Mouse (Mus musculus) urinary bladder, postnatal 14 days (tissue): Measurements from ENCODE around the gene Plekha6.
"Not testable (repeated sequence)": the region's sequence is repeated elsewhere in the genome, so short reads cannot be mapped to it uniquely, and the experiment has no call there.

Source experiments
- DNase-seq: peaks from one replicate; pipeline ENCODE4 v3.0.0; 2021; ENCODE audit warnings: low spot score

The Plekha6 gene

DNA sequence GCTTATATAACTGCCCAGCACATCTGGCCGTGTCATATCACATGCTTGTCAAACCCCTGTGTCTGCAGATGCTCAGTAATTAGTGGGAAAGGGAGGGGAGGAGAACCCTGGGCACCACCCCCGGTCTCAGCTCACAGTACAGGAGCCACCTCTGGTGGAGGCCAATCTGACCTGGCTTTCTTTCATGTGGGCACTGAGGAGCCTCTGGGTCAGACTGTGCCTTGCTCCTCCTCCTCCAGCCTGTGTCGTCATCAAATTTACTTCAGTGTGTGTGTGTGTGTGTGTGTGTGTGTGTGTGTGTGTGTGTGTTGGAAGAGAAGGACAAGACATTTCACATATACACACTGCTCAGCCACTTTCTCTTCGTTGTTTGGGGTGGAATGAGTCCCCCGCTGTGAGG is 159.3 kb downstream of the Plekha6 start:
- no peak for DNase-seq

DNA sequence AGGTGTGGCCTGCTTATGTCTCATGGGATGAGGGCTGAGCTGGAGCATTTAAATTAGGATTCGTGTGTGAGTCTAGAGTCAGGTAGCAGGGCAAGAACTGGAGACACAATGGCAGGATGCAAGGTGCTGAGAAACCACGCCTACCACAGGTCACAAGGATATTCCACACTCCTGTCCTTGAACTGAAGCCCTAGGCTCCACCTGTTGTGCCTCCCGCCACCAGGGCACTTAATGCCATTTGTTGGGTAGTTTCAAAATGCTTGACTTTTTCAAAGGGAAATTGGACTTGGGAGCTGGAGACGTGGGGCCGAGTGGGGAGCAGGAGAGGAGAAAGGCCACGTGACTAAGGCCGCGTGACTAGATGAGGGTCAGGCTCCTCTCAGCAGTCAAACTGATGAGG is 161.9 kb downstream of the Plekha6 start:
- DNase-seq = no peak

DNA sequence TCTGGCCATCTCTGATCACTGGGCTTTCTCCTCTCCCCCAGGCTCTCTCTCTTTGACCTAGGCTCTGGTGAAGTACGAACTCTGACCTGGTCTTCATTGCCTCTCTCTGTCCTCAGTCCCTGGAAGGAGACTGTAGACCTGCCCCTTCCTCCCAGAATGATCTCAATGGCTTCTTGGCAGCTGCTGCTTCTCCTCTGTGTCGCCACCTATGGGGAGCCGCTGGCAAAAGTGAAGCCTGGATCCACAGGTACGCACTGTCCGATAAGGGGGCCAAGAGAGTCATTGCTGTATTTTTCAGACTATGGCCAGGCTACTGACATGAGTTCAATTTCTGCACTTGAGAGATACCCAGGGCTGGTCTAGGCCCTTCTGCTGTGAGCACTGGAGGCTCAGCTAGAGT is 163.1 kb downstream of the Plekha6 start:
- DNase-seq = no peak

DNA sequence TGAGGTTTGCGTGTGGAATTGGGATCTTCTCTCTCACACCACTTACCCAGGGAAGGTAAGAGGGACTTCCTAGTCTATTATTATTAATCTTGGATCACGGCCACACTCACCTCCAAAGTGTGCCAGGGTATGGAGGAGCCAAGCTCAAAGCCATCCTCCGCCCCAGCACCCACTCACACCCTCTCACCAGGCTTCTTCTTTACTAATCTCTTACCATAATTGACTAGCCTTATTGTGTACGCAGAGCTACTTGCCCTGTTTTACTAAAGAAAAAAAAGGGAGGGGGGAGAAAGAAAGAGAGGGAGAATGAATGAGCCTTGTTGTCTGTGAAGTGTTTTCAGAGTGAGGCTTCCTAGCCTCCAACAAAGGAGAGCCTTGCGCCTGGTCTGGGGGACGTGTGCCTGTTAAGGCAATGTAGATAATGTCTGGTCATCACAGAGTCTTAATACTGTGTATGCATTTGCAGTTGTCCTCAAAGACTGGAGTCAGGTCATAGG is 164.3 kb downstream of the Plekha6 start:
- DNase-seq = no peak

DNA sequence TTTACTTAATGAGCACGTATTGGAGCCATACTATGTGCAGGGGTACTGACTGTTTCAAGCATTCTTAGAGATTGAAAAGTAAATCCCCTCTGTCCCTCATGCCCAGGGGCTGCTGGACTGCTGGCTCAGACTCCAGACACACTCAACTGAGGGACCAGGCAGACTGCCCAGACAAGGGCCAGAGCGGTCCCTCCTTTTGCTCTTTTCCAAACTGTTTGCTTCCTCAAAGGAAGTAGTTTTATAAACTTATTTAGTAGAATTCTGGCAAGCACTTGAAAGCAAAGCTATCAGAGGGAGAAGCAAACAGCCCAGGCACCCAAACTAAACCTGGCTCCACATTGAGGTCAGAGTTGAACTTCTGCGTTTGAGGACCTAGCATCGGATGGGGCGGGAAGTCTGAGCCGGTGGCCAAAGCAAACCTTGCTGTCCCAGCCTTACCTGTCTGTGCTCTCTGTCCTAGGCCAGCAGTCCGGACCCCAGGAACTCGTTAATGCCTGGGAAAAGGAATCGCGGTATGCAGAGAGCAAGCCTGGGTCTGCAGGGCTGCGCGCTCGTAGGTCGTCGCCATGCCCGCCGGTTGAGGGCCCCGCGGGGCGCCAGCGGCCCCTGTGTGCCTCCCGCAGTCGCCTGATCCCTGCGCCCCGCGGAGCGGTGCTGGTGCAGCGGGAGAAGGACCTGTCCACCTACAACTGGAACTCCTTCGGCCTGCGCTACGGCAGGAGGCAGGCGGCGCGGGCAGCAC is 165.1 kb downstream of the Plekha6 start:
- DNase-seq = no peak

DNA sequence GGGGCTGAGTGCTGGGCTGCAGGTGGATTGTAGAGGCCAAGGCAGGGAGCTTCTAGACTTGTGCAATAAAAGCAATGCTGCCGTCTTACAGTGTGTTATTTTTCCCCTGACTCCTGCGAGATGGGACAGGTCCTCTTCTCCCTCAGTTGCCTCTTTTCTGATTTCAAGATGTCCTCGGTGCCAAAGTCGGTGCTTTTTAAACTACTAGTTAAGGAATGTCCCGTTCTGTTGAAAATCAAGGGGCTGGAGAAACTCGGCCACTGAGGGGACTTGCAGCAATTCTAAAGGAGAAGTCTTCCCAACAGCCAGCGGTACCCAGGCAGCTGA is 165.6 kb downstream of the Plekha6 start:
- no peak for DNase-seq

DNA sequence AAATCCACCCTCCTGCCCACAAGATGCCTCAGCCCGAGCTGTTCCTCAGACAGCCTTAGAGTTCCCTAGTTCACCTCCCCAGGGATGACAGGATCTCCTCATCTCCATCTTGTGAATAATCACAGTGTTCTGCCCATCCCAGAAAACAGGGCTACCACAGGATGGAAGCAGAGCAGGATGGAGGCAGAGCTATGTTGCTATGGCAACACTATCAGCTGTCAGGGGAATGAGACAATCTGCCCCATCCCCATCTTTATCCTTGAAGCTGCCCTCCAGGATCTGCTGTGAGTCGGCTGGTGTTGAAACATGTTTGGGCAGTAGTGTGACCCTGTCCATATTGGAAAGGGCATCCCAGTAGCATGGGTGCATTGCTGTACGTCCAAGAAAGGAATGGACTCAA is 167.1 kb downstream of the Plekha6 start:
- DNase-seq = no peak

DNA sequence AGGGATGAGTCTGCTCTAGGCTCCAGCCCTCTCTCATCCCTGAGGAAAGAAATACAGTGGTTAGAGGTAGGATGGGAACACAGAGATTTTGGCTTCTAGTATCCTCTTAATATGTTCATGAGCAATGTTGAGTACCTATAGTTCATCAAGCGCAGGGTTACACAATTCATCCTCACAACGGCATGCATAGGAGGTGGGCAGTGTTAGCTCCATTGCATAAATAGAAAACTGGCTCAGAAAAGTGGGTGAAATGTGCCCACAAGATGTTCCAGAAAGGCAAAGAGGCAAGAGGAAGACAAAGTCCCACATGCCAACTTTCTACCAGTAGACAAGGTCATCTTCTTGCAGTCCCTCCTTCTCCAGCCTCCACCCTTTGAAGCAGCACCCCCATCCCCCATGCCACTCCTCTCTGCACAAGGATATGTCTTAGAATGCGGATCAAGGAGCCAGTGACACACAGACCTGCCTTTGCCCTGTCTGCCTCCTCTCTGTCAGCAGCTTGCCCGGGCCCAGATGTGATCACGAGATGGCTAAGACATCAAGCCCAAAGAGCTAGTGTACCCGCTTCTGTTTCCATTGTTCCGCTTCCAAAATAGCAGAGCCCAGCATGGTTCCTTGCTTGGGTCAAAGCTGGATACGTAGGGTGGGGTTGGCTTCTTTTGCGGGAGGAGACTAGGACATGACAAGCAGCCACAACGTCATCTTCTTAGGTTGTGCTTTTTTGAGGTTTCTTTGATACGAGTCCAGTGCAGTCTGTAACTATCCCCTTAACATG is 168.8 kb downstream of the Plekha6 start:
- no peak for DNase-seq

DNA sequence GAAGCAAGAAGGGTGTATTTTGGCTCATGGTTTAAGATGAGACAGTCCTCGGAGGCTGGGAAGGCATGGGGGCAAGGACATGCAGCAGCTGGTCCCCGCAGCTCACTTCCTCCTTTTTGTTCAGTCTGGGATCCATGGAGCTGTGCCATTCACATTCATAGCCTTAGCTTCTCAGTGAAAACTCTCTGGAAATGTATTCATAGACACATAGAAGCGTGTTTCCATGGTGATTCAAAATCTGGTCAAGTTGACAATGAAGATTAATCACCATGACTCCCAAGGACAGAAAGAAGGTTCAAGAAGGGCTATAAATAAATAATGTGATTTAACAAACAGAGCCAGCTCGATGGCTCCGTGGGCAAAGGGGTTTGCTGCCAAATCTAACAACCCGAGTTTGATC is 169.9 kb downstream of the Plekha6 start:
- no peak for DNase-seq

DNA sequence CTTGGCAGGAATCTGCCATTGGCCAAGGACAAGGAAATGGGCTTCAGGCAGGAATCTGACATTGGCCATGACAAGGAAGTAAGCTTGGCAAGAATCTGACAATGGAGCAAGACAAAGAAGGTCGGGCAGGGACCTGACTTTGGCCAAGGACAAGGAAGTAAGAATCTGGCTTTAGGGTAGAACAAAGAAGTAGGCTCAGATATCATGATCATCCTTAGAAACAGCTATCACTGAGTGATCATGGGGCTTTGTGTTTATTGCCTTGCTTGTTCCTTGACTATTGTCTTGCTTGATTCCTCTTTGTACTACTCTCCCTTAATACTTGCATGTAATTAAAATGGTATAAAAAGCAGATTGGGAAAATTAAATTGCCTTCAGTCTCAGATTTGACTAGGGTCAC is 176.4 kb downstream of the Plekha6 start:
- not testable (repeated sequence) for DNase-seq

DNA sequence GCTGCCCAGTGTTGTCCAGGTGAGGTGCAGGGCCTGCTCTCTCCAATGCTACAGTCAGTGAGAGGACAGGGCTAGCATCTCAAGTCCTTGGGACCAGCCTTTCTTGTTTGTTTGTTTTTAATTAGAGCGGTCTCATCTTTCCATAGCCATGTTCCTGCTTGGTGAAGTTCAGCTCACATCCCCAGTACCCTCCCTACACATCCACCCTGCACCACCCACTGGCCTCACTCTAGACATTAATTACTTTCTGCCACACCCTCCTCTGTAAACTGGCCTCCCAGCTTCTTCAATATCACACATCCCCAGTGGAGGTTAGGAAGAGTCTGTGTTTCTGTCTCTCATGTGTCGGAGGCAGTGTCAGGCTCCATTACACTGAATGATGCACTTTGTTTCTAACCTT is 180.3 kb downstream of the Plekha6 start:
- no peak for DNase-seq

DNA sequence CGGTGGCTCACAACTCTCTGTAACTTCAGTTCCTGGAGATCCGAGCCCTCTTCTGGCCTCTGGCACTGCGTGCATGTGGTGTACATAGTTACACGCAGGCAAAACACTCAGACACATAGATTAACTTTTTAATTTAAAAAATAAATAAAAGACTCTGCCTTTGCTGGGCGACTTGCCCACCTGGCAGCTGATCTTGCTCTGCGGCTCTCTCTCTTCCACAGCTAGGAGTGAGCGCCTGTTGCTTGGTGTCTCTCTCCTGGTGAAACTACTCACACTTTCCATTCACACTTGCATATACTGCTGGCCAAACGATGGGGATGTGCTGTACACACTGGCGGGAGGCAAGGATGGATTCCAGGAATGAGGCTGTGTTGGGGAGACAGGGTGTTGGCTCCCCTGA is 182.5 kb downstream of the Plekha6 start:
- DNase-seq = no peak

DNA sequence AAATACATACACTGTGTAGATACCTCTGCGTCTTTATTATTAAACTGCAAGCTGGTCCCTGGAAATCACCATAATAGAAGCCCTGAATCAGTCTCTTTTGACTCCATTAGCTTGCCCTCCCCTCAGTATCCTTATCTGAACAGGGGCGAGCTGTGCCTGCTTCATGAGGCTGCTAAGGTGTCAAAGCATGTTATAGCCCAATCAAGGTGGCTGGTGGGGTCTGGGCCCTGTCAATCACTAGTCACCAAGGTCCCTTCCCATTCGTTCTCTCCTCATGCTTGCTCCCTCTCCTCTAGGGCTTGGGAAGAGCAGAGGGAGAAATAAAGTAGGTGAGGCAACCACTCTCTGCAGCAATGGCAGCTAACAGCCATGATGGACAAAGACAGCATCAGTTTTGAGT is 183.2 kb downstream of the Plekha6 start:
- no peak for DNase-seq

DNA sequence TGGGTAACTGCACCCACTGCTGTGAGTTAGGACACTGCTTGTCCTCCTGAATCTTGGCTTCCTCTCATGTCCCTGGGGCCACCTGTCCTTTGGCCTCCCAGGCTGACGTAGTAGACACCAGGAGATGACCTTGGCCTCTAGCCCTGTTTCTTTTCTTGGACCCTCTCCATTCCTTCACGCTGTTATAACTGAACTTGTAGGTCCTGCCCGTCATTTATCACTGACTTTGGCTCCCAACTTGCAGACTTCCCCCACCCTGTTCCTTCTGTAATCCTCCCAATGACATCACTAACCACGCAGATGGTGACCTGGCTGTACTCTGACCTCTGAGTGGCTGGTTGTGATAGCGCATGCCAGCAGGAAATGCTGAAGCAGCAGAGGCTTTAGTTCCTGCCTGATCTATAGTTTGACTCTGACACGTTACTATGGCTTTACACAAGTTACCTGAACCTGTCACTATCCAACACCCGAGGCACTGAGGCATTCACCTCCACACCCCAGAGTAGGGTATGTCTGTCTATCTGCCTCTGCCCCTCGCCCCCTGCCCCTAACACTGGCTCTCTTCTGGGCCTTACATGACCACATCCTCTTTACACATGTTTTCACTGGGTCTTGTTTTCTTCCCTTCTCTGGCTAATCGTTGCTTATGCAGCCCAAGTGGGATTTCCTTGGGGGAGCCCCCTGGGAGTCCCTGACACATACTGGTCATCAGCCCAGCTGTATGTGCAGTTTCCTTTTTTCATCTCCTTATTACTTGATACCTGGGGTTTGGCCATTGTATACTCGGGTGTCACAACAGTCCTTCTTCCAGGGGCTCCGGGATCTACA is 183.9 kb downstream of the Plekha6 start:
- DNase-seq = no peak

DNA sequence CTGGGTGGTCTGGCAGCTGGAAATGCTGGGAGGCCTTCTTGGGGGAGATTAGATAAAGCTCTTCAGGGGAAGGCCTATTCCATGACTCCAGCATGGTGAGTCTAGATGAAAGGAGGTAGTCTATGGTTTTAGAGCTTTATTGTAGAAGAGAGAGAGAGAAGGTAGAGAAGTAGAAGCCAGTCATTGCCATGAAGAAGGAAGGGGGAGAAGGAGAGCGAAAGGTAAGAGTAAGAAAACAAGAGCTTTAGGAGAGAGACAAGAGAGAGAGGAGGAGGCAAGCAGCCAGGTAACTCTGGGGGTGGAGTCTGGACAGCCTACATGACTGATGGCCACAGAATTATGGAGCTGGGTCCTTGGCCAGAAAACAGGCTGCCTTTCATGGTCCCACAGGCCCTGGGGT is 186.2 kb downstream of the Plekha6 start, which contains the start of gene Ren1:
TSS of gene Ren1 (plus strand) at position 301 of the 400 bp plus-strand sequence.
- DNase-seq = no peak

DNA sequence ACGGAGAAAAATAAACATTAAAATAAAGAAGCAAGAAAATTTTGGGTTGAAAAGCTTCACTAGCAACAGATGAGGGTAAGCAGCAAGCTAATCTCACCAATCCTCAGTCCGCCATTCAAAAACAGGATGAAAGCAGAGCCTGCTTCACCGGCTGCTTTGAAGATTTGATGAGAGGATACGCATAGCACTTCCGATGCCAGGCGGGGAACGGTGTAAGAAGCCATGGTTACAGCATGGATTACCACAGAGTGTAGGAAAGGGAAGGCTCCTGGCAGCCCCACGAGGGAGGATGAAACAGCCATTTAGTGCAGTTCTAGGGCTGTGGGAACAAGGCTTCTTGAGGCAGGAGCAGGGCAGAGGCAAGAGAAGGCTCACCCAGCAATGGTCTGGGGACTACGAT is 187.8 kb downstream of the Plekha6 start:
- no peak for DNase-seq
